Comparison of ENCODE assay signal across 8 mouse cellular contexts in genomic region chr6:52164051-52164625, GRCm38 (mm10). TPM values are rescaled to one million over a fixed set of nuclear protein-coding genes. Genes with fewer than 3 reads are reported as not detected.
A peak's percentile ranks its signal among the peaks of the same experiment; 100 is the strongest.
DNase-seq lines count a peak whose midpoint lies in the region; ATAC-seq and TF ChIP-seq lines count a peak whose summit lies in the region.

No protein-coding gene starts in this region.

- H3K4me2 ChIP-seq in hindbrain, embryonic 16.5 days (ENCODE audit: low read length) = peak overlapping the region; percentile 80
- H3K4me2 ChIP-seq in liver, embryonic 16.5 days (ENCODE audit: low read depth, low read length) = 0 out of 2 replicates have a peak overlapping the region, but pooled peaks have one; percentile 0

- DNase-seq in cerebellum, postnatal 10 days = peak; percentile 30 to 48
- no peak for DNase-seq in cerebellum, adult 11-12 months
- no peak for DNase-seq in ES-E14 (ENCODE audit: low read depth, low spot score)
- no peak for DNase-seq in gastrocnemius, postnatal 25 days
- no peak for DNase-seq in gastrocnemius, adult 18-20 months (ENCODE audit: low spot score)

- H3K36me3 ChIP-seq in ES-E14 (ENCODE audit: control insufficient read depth, insufficient read depth, low read length, poor library complexity, severe bottlenecking) = no peaks in the 10 kb centered on the region
- no peaks in the 10 kb centered on the region for H3K36me3 ChIP-seq in hindbrain, embryonic 16.5 days (ENCODE audit: control insufficient read depth, insufficient read depth, low read length)
- H3K36me3 ChIP-seq in liver, embryonic 16.5 days (ENCODE audit: control insufficient read depth, insufficient read depth) = no peaks in the 10 kb centered on the region

- WGBS in hindbrain, embryonic 16.5 days = under 1% methylated on average over 39 of the region's 39 CpGs
- WGBS in liver, embryonic 16.5 days (ENCODE audit: insufficient replicate concordance) = 1% methylated on average over 39 of the region's 39 CpGs

- H3K9ac ChIP-seq in ES-E14 (ENCODE audit: insufficient read depth, low read depth, low read length, poor library complexity, severe bottlenecking) = peak overlapping the region; percentile 36
- H3K9ac ChIP-seq in hindbrain, embryonic 16.5 days (ENCODE audit: low read depth, low read length) = peak overlapping the region; percentile 83
- H3K9ac ChIP-seq in liver, embryonic 16.5 days (ENCODE audit: low read depth, low read length) = no peak overlapping the region

- H3K27ac ChIP-seq in ES-E14 (ENCODE audit: insufficient read depth, low read depth, low read length, poor library complexity, severe bottlenecking) = no peak overlapping the region
- H3K27ac ChIP-seq in hindbrain, embryonic 16.5 days (ENCODE audit: low read depth, low read length) = peak overlapping the region; percentile 97
- no peak overlapping the region for H3K27ac ChIP-seq in liver, embryonic 16.5 days (ENCODE audit: low read length)

- peak overlapping the region; percentile 3 to 33; a peak in 3 of 4 replicates for H3K4me3 ChIP-seq in ES-E14 (ENCODE audit: insufficient read depth in 1 of 2, low read depth in 1 of 2, low read length in 2 of 2, poor library complexity in 1 of 2, severe bottlenecking in 1 of 2)
- H3K4me3 ChIP-seq in hindbrain, embryonic 16.5 days (ENCODE audit: low read length) = peak overlapping the region; percentile 57
- peak overlapping the region; percentile 30 for H3K4me3 ChIP-seq in liver, embryonic 16.5 days (ENCODE audit: low read depth, low read length)

- no peak for ATAC-seq in hindbrain, embryonic 16.5 days
- no peak for ATAC-seq in liver, embryonic 16.5 days (ENCODE audit: low read depth)
- no peak for ATAC-seq in inflammation-experienced regulatory T-cells, adult 6 months

- H3K4me1 ChIP-seq in ES-E14 (ENCODE audit: control insufficient read depth in 2 of 2, insufficient read depth in 2 of 2, low read length in 2 of 2, poor library complexity in 1 of 2) = peaks cover 4 to 17% of the 10 kb centered on the region in 2 experiments; a peak in 1 of 4 replicates
- no peaks in the 10 kb centered on the region for H3K4me1 ChIP-seq in hindbrain, embryonic 16.5 days (ENCODE audit: control insufficient read depth, insufficient read depth, low read depth, low read length)
- no peaks in the 10 kb centered on the region for H3K4me1 ChIP-seq in liver, embryonic 16.5 days (ENCODE audit: control insufficient read depth, low read depth, low read length)

- H3K27me3 ChIP-seq in hindbrain, embryonic 16.5 days (replicated peaks; ENCODE audit: control insufficient read depth, insufficient read depth, low read length) = no peaks in the 10 kb centered on the region
- H3K27me3 ChIP-seq in liver, embryonic 16.5 days (ENCODE audit: control insufficient read depth, insufficient read depth, low read depth, low read length) = peaks cover 94% of the 10 kb centered on the region

- in situ Hi-C loops in ES-E14 (cut with MboI; ENCODE audit: low sequenced_read_pairs in 2 of 2, unreplicated experiment in 2 of 2) = loop anchor here (10.0 kb wide), 3 partner anchors 61 to 989 kb away; partner anchors contain the start of genes Hoxa7 (in 2 of the 2) and Evx1 (in 1 of the 2)

- H3K9me3 ChIP-seq in ES-E14 (ENCODE audit: control insufficient read depth, insufficient read depth, low read depth, low read length) = no peaks in the 10 kb centered on the region
- H3K9me3 ChIP-seq in hindbrain, embryonic 16.5 days (ENCODE audit: control insufficient read depth, low read length) = no peaks in the 10 kb centered on the region
- H3K9me3 ChIP-seq in liver, embryonic 16.5 days (replicated peaks; ENCODE audit: control insufficient read depth, low read length) = no peaks in the 10 kb centered on the region

TF ChIP-seq in ES-E14, 5 proteins besides CTCF, POLR2A, EP300 and RAD21:
- TF ChIP-seq MAFK (IDR thresholded peaks at IDR 0.05; ENCODE audit: insufficient read depth, low read depth, low read length) = no peak
TF ChIP-seq in ES-E14: peak in this region for 0.

RNA-seq across cellular contexts. Expression of gene Hoxa2, which starts 0.5 kb away (rescaled TPM):
- 0.27 TPM in 1 of 2 replicates, not detected in the other for total RNA-seq in ES-E14 (2012; rRNA removed)
- polyA plus RNA-seq in hindbrain, embryonic 16.5 days (2015; fragmentation: Nextera tagmentation; extraction: Ambion mirVana) = 20.3 and 22.5 TPM in 2 replicates
- 0.22 and 0.44 TPM in 2 replicates for polyA plus RNA-seq in liver, embryonic 16.5 days (2015; fragmentation: Nextera tagmentation; extraction: Ambion mirVana)
- total RNA-seq in gastrocnemius, postnatal 25 days (2021) = under 1 TPM; 0.28 to 0.83 TPM
- not detected for polyA plus RNA-seq in inflammation-experienced regulatory T-cells, adult 6 months (2017; shearing (Covaris generic))
- under 1 TPM; 0.21 to 0.27 TPM for total RNA-seq in gastrocnemius, adult 18-20 months (2021)

RNA-seq across cellular contexts. Expression of gene Hoxa1, which starts 6.0 kb away (rescaled TPM):
- total RNA-seq in ES-E14 (2012; rRNA removed) = 1.1 and 3.5 TPM in 2 replicates
- 1.8 and 2.0 TPM in 2 replicates for polyA plus RNA-seq in hindbrain, embryonic 16.5 days (2015; fragmentation: Nextera tagmentation; extraction: Ambion mirVana)
- 0.20 TPM in 2 replicates for polyA plus RNA-seq in liver, embryonic 16.5 days (2015; fragmentation: Nextera tagmentation; extraction: Ambion mirVana)
- under 1 TPM in 1 of 2 experiments, not detected in 1; 0.21 TPM for total RNA-seq in gastrocnemius, postnatal 25 days (2021)
- polyA plus RNA-seq in inflammation-experienced regulatory T-cells, adult 6 months (2017; shearing (Covaris generic)) = not detected
- under 1 TPM in 1 of 2 experiments, not detected in 1; 0.19 TPM for total RNA-seq in gastrocnemius, adult 18-20 months (2021)

RNA-seq across cellular contexts. Expression of gene 5730596B20Rik, which starts 13.2 kb away (rescaled TPM):
- 0.18 TPM in 1 of 2 replicates, not detected in the other for total RNA-seq in ES-E14 (2012; rRNA removed)
- 3.4 and 3.6 TPM in 2 replicates for polyA plus RNA-seq in hindbrain, embryonic 16.5 days (2015; fragmentation: Nextera tagmentation; extraction: Ambion mirVana)
- 0.04 and 0.05 TPM in 2 replicates for polyA plus RNA-seq in liver, embryonic 16.5 days (2015; fragmentation: Nextera tagmentation; extraction: Ambion mirVana)
- not detected for total RNA-seq in gastrocnemius, postnatal 25 days (2021)
- not detected for polyA plus RNA-seq in inflammation-experienced regulatory T-cells, adult 6 months (2017; shearing (Covaris generic))
- not detected for total RNA-seq in gastrocnemius, adult 18-20 months (2021)

RNA-seq across cellular contexts. Expression of gene Hoxa4, which starts 27.4 kb away (rescaled TPM):
- total RNA-seq in ES-E14 (2012; rRNA removed) = 0.13 TPM in 1 of 2 replicates, not detected in the other
- polyA plus RNA-seq in hindbrain, embryonic 16.5 days (2015; fragmentation: Nextera tagmentation; extraction: Ambion mirVana) = 5.6 and 8.8 TPM in 2 replicates
- 0.07 and 0.13 TPM in 2 replicates for polyA plus RNA-seq in liver, embryonic 16.5 days (2015; fragmentation: Nextera tagmentation; extraction: Ambion mirVana)
- 1 to 10 TPM; 2.3 to 2.8 TPM for total RNA-seq in gastrocnemius, postnatal 25 days (2021)
- polyA plus RNA-seq in inflammation-experienced regulatory T-cells, adult 6 months (2017; shearing (Covaris generic)) = not detected
- total RNA-seq in gastrocnemius, adult 18-20 months (2021) = 1 to 10 TPM; 2.7 to 2.9 TPM

RNA-seq across cellular contexts. Expression of gene Hoxa5, which starts 40.2 kb away (rescaled TPM):
- 0.49 TPM in 1 of 2 replicates, not detected in the other for total RNA-seq in ES-E14 (2012; rRNA removed)
- 85.9 and 106 TPM in 2 replicates for polyA plus RNA-seq in hindbrain, embryonic 16.5 days (2015; fragmentation: Nextera tagmentation; extraction: Ambion mirVana)
- 0.26 and 0.68 TPM in 2 replicates for polyA plus RNA-seq in liver, embryonic 16.5 days (2015; fragmentation: Nextera tagmentation; extraction: Ambion mirVana)
- total RNA-seq in gastrocnemius, postnatal 25 days (2021) = 1 to 10 TPM; 1.9 to 3.5 TPM
- polyA plus RNA-seq in inflammation-experienced regulatory T-cells, adult 6 months (2017; shearing (Covaris generic)) = not detected
- total RNA-seq in gastrocnemius, adult 18-20 months (2021) = 1 to 10 TPM; 2.0 to 2.1 TPM

Comparison
In these comparisons a context has a peak if more than half of its experiments do, and no peak if none do; other contexts are left out.
1. DNase-seq: peak in cerebellum, postnatal 10 days (2 of 2); none in cerebellum, adult 11-12 months (single experiment), ES-E14 (single experiment), gastrocnemius, postnatal 25 days (single experiment) and gastrocnemius, adult 18-20 months (single experiment).
2. Peak in every context shown above with its lines, with median percentiles within 50 percentile points of each other: H3K4me3 ChIP-seq.